Mouse (Mus musculus): ENCODE data around the gene Ntf3. TPM values are rescaled to one million over a fixed set of nuclear protein-coding genes. Genes with fewer than 3 reads are reported as not detected.

Ntf3 gene
- polyA plus RNA-seq, 1 experiment from 2014 or later = 0.20 TPM

GRCm38 (mm10) chr6:126186116-126186515, 19.4 kb upstream of the Ntf3 start:
- no peak overlapping the region for H3K9ac ChIP-seq (ENCODE audit: low read depth, low read length)
- 56% methylated on average over 1 of the region's 1 CpGs for WGBS (ENCODE audit: insufficient replicate concordance)

DNA sequence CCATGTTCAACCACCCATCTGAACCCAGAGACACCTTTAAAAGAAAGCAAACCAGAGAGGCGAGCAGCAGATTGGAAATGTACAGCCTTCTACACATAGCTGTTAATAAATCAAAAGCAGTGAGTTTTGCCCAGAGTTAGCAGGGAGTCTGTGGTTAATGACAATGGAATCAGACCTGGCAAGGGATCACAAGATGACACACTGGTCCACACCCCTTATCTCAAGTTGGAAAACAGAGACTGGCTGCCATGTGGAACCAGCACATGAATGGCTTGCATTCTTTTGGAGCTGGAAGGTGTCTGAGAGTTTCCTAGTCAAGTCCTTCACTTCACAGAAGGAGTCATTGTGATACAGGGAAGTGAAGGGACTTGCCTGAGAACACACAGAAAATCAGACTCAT, 5.4 kb upstream of the Ntf3 start:
- Histone ChIP-seq H3K9me3 (replicated peaks; ENCODE audit: control insufficient read depth, low read length) (no peaks in the 10 kb centered on the region), H3K4me2 (ENCODE audit: low read depth, low read length) (no peak overlapping the region), H3K27ac (ENCODE audit: low read length) (no peak overlapping the region), H3K27me3 (ENCODE audit: control insufficient read depth, insufficient read depth, low read depth, low read length) (peaks cover 10% of the 10 kb centered on the region), H3K36me3 (ENCODE audit: control insufficient read depth, insufficient read depth) (no peaks in the 10 kb centered on the region), H3K4me1 (ENCODE audit: control insufficient read depth, low read depth, low read length) (no peaks in the 10 kb centered on the region), H3K9ac (ENCODE audit: low read depth, low read length) (no peak overlapping the region), H3K4me3 (ENCODE audit: low read depth, low read length) (no peak overlapping the region)
- no peak for ATAC-seq (ENCODE audit: low read depth)
- 64% methylated on average over 1 of the region's 1 CpGs for WGBS (ENCODE audit: insufficient replicate concordance)

More at GRCm38 (mm10) chr6:126186116-126186515, 19.4 kb upstream of the Ntf3 start:
- H3K9me3 ChIP-seq (replicated peaks; ENCODE audit: control insufficient read depth, low read length) = no peaks in the 10 kb centered on the region
- H3K36me3 ChIP-seq (ENCODE audit: control insufficient read depth, insufficient read depth) = no peaks in the 10 kb centered on the region
- no peak overlapping the region for H3K4me3 ChIP-seq (ENCODE audit: low read depth, low read length)
- ATAC-seq (ENCODE audit: low read depth) = no peak
- H3K4me2 ChIP-seq (ENCODE audit: low read depth, low read length) = no peak overlapping the region
- H3K27ac ChIP-seq (ENCODE audit: low read length) = no peak overlapping the region
- H3K27me3 ChIP-seq (ENCODE audit: control insufficient read depth, insufficient read depth, low read depth, low read length) = no peaks in the 10 kb centered on the region
- no peaks in the 10 kb centered on the region for H3K4me1 ChIP-seq (ENCODE audit: control insufficient read depth, low read depth, low read length)

GRCm38 (mm10) chr6:126170772-126171171, 4.1 kb upstream of the Ntf3 start:
- no peaks in the 10 kb centered on the region for H3K9me3 ChIP-seq (replicated peaks; ENCODE audit: control insufficient read depth, low read length)
- no peaks in the 10 kb centered on the region for H3K4me1 ChIP-seq (ENCODE audit: control insufficient read depth, low read depth, low read length)
- no peak overlapping the region for H3K4me3 ChIP-seq (ENCODE audit: low read depth, low read length)
- no peaks in the 10 kb centered on the region for H3K36me3 ChIP-seq (ENCODE audit: control insufficient read depth, insufficient read depth)
- no peak overlapping the region for H3K9ac ChIP-seq (ENCODE audit: low read depth, low read length)
- no peak overlapping the region for H3K27ac ChIP-seq (ENCODE audit: low read length)
- WGBS (ENCODE audit: insufficient replicate concordance) = 63% methylated on average over 4 of the region's 4 CpGs
- ATAC-seq (ENCODE audit: low read depth) = no peak
- H3K27me3 ChIP-seq (ENCODE audit: control insufficient read depth, insufficient read depth, low read depth, low read length) = peaks cover 23% of the 10 kb centered on the region
- H3K4me2 ChIP-seq (ENCODE audit: low read depth, low read length) = no peak overlapping the region

DNA sequence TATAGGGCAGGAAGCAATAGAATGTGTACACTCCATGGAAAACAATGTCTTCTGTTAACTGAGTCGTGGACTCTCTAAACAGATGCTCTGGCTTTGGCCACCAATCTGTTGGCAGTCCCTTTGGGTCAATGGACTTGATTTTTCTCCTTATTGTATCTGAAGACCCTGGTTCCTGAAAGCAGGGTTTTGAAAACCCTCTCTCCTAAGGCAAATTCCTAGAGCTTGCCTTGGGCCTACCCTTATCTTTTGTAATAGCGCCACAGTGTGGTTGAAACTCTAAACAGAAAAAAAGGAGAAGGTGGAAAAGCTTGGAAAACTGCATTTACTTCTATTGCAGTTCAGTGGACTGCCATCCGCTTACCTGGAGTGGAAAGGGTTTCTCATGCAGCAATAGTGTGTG, 1.0 kb upstream of the Ntf3 start:
- H3K27ac ChIP-seq (ENCODE audit: low read length) = no peak overlapping the region
- H3K9me3 ChIP-seq (replicated peaks; ENCODE audit: control insufficient read depth, low read length) = no peaks in the 10 kb centered on the region
- WGBS (ENCODE audit: insufficient replicate concordance) = 17% methylated on average over 3 of the region's 3 CpGs
- H3K27me3 ChIP-seq (ENCODE audit: control insufficient read depth, insufficient read depth, low read depth, low read length) = peaks cover 49% of the 10 kb centered on the region
- no peak for ATAC-seq (ENCODE audit: low read depth)
- H3K4me3 ChIP-seq (ENCODE audit: low read depth, low read length) = no peak overlapping the region
- H3K36me3 ChIP-seq (ENCODE audit: control insufficient read depth, insufficient read depth) = no peaks in the 10 kb centered on the region
- no peaks in the 10 kb centered on the region for H3K4me1 ChIP-seq (ENCODE audit: control insufficient read depth, low read depth, low read length)
- no peak overlapping the region for H3K9ac ChIP-seq (ENCODE audit: low read depth, low read length)
- no peak overlapping the region for H3K4me2 ChIP-seq (ENCODE audit: low read depth, low read length)

DNA sequence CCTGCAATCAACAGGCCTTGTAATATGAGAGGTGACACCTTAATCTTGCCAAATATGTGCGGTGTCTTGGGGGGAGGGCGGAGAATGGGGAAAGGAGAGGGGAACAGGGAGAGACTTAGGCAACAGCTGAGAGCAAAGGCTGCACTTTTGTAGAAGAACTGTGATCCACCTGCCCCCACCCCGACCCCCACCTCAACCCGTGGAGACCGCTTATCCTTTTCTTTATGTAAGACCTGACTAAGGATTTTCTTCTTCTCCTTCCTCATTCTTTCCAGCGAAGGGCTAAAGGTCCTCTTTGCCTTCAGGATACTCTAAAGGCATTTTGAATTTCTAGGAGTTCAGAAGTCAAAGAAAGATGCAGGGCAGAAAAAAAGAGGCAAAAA, 489 bp upstream of the Ntf3 start:
- WGBS (ENCODE audit: insufficient replicate concordance) = 9% methylated on average over 6 of the region's 6 CpGs
- no peak for ATAC-seq (ENCODE audit: low read depth)
- H3K27ac ChIP-seq (ENCODE audit: low read length) = no peak overlapping the region
- no peak overlapping the region for H3K4me3 ChIP-seq (ENCODE audit: low read depth, low read length)
- H3K36me3 ChIP-seq (ENCODE audit: control insufficient read depth, insufficient read depth) = no peaks in the 10 kb centered on the region
- no peak overlapping the region for H3K4me2 ChIP-seq (ENCODE audit: low read depth, low read length)
- H3K4me1 ChIP-seq (ENCODE audit: control insufficient read depth, low read depth, low read length) = no peaks in the 10 kb centered on the region
- peaks cover 55% of the 10 kb centered on the region for H3K27me3 ChIP-seq (ENCODE audit: control insufficient read depth, insufficient read depth, low read depth, low read length)
- H3K9me3 ChIP-seq (replicated peaks; ENCODE audit: control insufficient read depth, low read length) = no peaks in the 10 kb centered on the region
- H3K9ac ChIP-seq (ENCODE audit: low read depth, low read length) = no peak overlapping the region

- Histone ChIP-seq H3K4me3 (ENCODE audit: low read depth, low read length) (no peak overlapping the region), H3K9me3 (replicated peaks; ENCODE audit: control insufficient read depth, low read length) (no peaks in the 10 kb centered on the region), H3K9ac (ENCODE audit: low read depth, low read length) (no peak overlapping the region), H3K4me1 (ENCODE audit: control insufficient read depth, low read depth, low read length) (no peaks in the 10 kb centered on the region), H3K36me3 (ENCODE audit: control insufficient read depth, insufficient read depth) (no peaks in the 10 kb centered on the region), H3K4me2 (ENCODE audit: low read depth, low read length) (no peak overlapping the region), H3K27me3 (ENCODE audit: control insufficient read depth, insufficient read depth, low read depth, low read length) (peaks cover 64% of the 10 kb centered on the region), H3K27ac (ENCODE audit: low read length) (no peak overlapping the region)
- ATAC-seq (ENCODE audit: low read depth) = no peak
- WGBS (ENCODE audit: insufficient replicate concordance) = 7% methylated on average over 17 of the region's 17 CpGs
These were observed 1.0 kb downstream of the Ntf3 start for GRCm38 (mm10) chr6:126165591-126166155.

DNA sequence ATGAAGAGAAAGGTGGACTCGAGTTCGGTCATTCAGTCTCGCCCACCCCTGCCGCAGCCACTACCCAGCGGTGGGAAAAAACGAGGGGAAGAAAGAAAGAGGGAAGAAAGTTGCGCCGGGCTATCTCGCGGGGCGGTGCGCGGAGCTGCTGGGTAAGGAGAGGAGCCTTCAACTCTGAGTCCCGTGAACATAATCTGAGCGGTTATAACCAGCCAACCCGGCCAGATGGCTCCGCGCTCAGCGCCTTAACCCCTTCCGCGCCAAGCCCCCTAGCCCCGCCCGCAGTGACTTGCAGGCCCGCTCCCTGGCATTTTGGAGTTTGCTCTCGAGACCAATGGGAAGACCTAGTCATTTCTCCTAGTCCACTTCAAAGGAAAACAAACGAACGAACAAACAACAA, 1.9 kb downstream of the Ntf3 start:
- H3K9ac ChIP-seq (ENCODE audit: low read depth, low read length) = no peak overlapping the region
- H3K4me1 ChIP-seq (ENCODE audit: control insufficient read depth, low read depth, low read length) = no peaks in the 10 kb centered on the region
- no peak overlapping the region for H3K27ac ChIP-seq (ENCODE audit: low read length)
- H3K27me3 ChIP-seq (ENCODE audit: control insufficient read depth, insufficient read depth, low read depth, low read length) = peaks cover 64% of the 10 kb centered on the region
- under 1% methylated on average over 27 of the region's 27 CpGs for WGBS (ENCODE audit: insufficient replicate concordance)
- no peak for ATAC-seq (ENCODE audit: low read depth)
- H3K4me2 ChIP-seq (ENCODE audit: low read depth, low read length) = no peak overlapping the region
- no peaks in the 10 kb centered on the region for H3K9me3 ChIP-seq (replicated peaks; ENCODE audit: control insufficient read depth, low read length)
- no peak overlapping the region; the same call in 1 of the 2 replicates for H3K4me3 ChIP-seq (ENCODE audit: low read depth, low read length)
- H3K36me3 ChIP-seq (ENCODE audit: control insufficient read depth, insufficient read depth) = no peaks in the 10 kb centered on the region

- Histone ChIP-seq H3K4me2 (ENCODE audit: low read depth, low read length) (no peak overlapping the region), H3K27ac (ENCODE audit: low read length) (no peak overlapping the region), H3K36me3 (ENCODE audit: control insufficient read depth, insufficient read depth) (no peaks in the 10 kb centered on the region), H3K9ac (ENCODE audit: low read depth, low read length) (no peak overlapping the region), H3K4me3 (ENCODE audit: low read depth, low read length) (no peak overlapping the region; the same call in none of the 2 replicates), H3K9me3 (replicated peaks; ENCODE audit: control insufficient read depth, low read length) (no peaks in the 10 kb centered on the region), H3K4me1 (ENCODE audit: control insufficient read depth, low read depth, low read length) (no peaks in the 10 kb centered on the region), H3K27me3 (ENCODE audit: control insufficient read depth, insufficient read depth, low read depth, low read length) (peaks cover 64% of the 10 kb centered on the region)
- ATAC-seq (ENCODE audit: low read depth) = no peak
- 2% methylated on average over 41 of the region's 41 CpGs for WGBS (ENCODE audit: insufficient replicate concordance)
These were observed 2.6 kb downstream of the Ntf3 start for GRCm38 (mm10) chr6:126163861-126164755.

DNA sequence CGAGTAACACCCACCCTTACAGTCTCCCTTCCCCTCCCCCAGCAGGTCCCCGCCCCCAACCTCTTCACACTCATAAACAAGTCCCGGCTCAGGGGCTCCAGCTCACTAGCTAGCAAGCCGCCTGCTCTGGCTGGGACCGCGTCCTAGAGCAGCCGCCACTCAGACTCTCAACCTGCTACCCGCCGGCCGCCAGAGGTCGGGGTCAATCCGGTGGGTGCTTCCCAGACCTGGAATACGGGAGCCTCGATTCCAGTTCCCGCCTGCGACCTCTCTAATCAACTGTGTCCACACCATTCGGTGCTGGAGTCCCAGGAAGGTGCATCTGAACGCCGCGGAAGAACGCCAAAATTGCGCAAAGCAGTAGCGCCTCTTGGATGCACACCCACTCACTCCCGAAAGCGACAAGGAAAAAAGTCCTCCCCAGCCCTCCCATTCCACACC, 3.5 kb downstream of the Ntf3 start:
- Histone ChIP-seq H3K4me3 (ENCODE audit: low read depth, low read length) (no peak overlapping the region), H3K9ac (ENCODE audit: low read depth, low read length) (no peak overlapping the region), H3K36me3 (ENCODE audit: control insufficient read depth, insufficient read depth) (no peaks in the 10 kb centered on the region), H3K9me3 (replicated peaks; ENCODE audit: control insufficient read depth, low read length) (no peaks in the 10 kb centered on the region), H3K27ac (ENCODE audit: low read length) (no peak overlapping the region), H3K4me2 (ENCODE audit: low read depth, low read length) (no peak overlapping the region), H3K27me3 (ENCODE audit: control insufficient read depth, insufficient read depth, low read depth, low read length) (peaks cover 61% of the 10 kb centered on the region), H3K4me1 (ENCODE audit: control insufficient read depth, low read depth, low read length) (no peaks in the 10 kb centered on the region)
- no peak for ATAC-seq (ENCODE audit: low read depth)
- under 1% methylated on average over 25 of the region's 25 CpGs for WGBS (ENCODE audit: insufficient replicate concordance)
